Mouse (Mus musculus): Measurements from ENCODE around the gene Atg9a.

GRCm38 (mm10) chr1:75221538-75221937 lies 29.5 kb upstream of the Atg9a start:
- TF ChIP-seq CTCF (IDR thresholded peaks at IDR 0.05; ENCODE audit: low read depth) (no peak), EP300 (optimal IDR thresholded peaks at IDR 0.05) (no peak)

Data from stomach, postnatal 0 days (tissue).